Mouse (Mus musculus) hindbrain, embryonic 13.5 days (tissue): ENCODE results near the gene Myo9b. TPM values are rescaled to one million over a fixed set of nuclear protein-coding genes. Genes with fewer than 3 reads are reported as not detected.

Experiments used
- ATAC-seq: fragments of 200-750 bp; cut with Nextera tagmentation; 2 replicates; pipeline ENCODE4 v1.8.0; 2017; ENCODE audit warnings: moderate TSS enrichment; ENCODE audit not compliant: low FRiP score
- H3K27ac ChIP-seq: fragments of 300-500 bp; sonication (generic); 2 replicates; pipeline ENCODE4 v1.5.1; 2015; ENCODE audit warnings: inconsistent platforms, mild to moderate bottlenecking, moderate library complexity
- H3K27me3 ChIP-seq: fragments of 300-500 bp; sonication (generic); 2 replicates; pipeline ENCODE4 v1.6.1; 2015; ENCODE audit warnings: mild to moderate bottlenecking, inconsistent platforms
- H3K36me3 ChIP-seq: fragments of 300-500 bp; sonication (generic); 2 replicates; pipeline ENCODE4 v1.6.1; 2015; ENCODE audit warnings: mild to moderate bottlenecking, inconsistent platforms
- H3K4me1 ChIP-seq: fragments of 300-500 bp; sonication (generic); replicated peaks from 2 replicates; pipeline ENCODE4 v1.6.1; 2015; ENCODE audit warnings: inconsistent platforms
- H3K4me2 ChIP-seq: fragments of 300-500 bp; sonication (generic); 2 replicates; pipeline ENCODE4 v1.6.1; 2015; ENCODE audit warnings: inconsistent platforms, mild to moderate bottlenecking, moderate library complexity
- H3K4me3 ChIP-seq: fragments of 300-500 bp; sonication (generic); 2 replicates; pipeline ENCODE4 v1.5.1; 2015; ENCODE audit warnings: mild to moderate bottlenecking, inconsistent platforms
- H3K9ac ChIP-seq: fragments of 300-500 bp; sonication (generic); 2 replicates; pipeline ENCODE4 v1.6.1; 2015; ENCODE audit warnings: mild to moderate bottlenecking, inconsistent platforms
- H3K9me3 ChIP-seq: fragments of 300-500 bp; sonication (generic); 2 replicates; pipeline ENCODE4 v1.6.1; 2016; ENCODE audit warnings: inconsistent platforms
- WGBS: fragments of 180-500 bp; shearing (Covaris S2); methylation state at CpG from one replicate; pipeline ENCODE4 v1.1.7; 2015; 5-methylcytosine and 5-hydroxymethylcytosine counted together
- polyA plus RNA-seq: library from polyadenylated mRNA; unstranded; fragments of >200 nt; fragmentation: Nextera tagmentation; extraction: Ambion mirVana; gene quantifications from 2 replicates; pipeline ENCODE4 v1.2.1, GENCODE M21; 2015

Gene Myo9b
- polyA plus RNA-seq, 1 experiment from 2014 or later, result 18.5 TPM

DNA sequence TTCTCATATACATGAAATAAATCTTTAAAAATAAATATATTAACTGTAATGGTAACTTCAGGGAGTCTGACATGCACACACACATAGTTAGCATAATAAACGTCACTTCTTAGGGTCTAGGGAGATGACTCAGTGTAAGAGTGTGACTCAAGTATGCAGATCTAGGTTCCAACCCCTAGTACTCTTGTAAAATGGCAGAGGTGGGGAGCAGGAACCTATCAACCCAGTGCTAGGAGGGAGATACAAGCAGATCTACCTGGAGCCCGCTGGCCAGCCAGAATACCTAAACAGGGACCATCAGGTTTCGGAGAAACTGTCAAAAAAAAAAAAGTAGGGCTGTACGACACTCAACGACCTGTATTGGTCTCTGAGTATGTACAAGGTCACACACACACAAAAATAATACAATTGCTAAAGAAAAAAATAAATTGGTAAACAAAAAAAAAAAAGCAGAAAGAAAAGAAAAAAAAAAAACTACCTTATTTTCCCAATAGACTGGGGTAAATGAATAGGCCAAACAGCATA lies 98.3 kb downstream of the Myo9b start:
- no peak for ATAC-seq
- 29% methylated on average over 5 of the region's 5 CpGs for WGBS
- Histone ChIP-seq H3K27ac (peak overlapping the region; percentile 89), H3K27me3 (no peaks in the 10 kb centered on the region), H3K9ac (peak overlapping the region; percentile 72; the same call in 1 of the 2 replicates), H3K4me2 (peak overlapping the region; percentile 54), H3K36me3 (peaks cover 29% of the 10 kb centered on the region), H3K4me3 (peak overlapping the region; percentile 66), H3K4me1 (peaks cover 44% of the 10 kb centered on the region), H3K9me3 (no peaks in the 10 kb centered on the region)

DNA sequence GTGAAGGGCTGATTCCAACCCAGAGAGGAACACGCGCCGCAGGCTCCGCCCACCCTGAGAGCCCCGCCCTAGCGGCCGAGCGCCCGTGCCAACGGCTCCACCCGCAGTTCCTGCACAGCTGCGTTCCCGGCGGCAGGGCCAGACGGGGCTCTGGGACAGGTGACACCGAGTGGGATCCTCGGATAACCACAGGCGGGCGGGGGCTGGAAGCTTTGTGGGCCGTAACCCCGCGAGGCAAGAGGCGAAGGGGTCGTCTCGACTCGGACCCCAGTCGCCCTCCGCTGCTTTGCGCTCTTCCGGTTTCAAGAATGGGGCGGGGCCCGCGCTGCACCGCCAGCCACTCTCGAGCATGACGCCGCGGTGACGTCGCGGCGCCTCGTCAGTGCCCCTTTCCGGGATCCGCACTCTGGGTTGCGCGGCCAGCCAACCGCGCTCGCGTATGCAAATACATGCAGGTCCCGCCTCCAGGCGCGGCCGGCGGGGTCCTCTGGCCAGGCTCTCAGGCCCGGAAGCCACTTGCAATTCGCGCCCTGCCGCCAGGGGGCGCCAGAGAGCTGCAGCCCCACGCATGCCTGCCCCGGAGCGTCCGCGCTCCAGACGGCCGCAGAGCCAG lies 98.8 kb downstream of the Myo9b start, which contains the start of gene Ocel1:
Gene Ocel1, plus strand, starts transcription at position 63 of the 613 bp plus-strand sequence.
- peak within 1 kb of the TSS; percentile 54 for H3K4me2 ChIP-seq
- peak within 1 kb of the TSS; percentile 66 for H3K4me3 ChIP-seq
- H3K36me3 ChIP-seq, result peaks cover 29% of the 10 kb centered on the region
- no peaks in the 10 kb centered on the region for H3K9me3 ChIP-seq
- ATAC-seq, result peak; percentile 84
- peak within 1 kb of the TSS; percentile 89 for H3K27ac ChIP-seq
- peaks cover 45% of the 10 kb centered on the region for H3K4me1 ChIP-seq
- 1% methylated on average over 68 of the region's 68 CpGs for WGBS
- H3K9ac ChIP-seq, result peak within 1 kb of the TSS; percentile 72; the same call in 1 of the 2 replicates
- H3K27me3 ChIP-seq, result no peaks in the 10 kb centered on the region

DNA sequence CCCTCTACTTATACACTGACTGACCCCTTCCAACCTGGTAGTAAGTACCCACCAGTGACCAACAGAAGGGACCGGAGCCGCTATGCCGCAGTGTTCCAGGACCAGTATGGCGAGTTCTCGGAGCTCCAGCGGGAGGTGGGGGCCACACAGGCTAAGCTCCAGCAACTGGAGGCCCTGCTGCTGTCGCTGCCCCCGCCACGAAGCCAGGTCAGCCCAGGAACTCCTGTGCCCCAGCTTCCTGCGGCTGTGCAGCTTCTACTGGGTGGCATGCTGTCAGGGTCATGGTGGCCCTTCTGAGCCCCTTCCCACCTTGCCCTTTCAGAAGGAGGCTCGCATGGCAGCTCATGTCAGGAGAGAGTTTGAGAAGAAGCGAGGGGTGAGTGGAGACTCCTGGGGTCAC lies 99.9 kb downstream of the Myo9b start:
- Histone ChIP-seq H3K27me3 (no peaks in the 10 kb centered on the region), H3K36me3 (peaks cover 32% of the 10 kb centered on the region), H3K4me1 (peaks cover 50% of the 10 kb centered on the region), H3K9me3 (no peaks in the 10 kb centered on the region), H3K27ac (no peak overlapping the region), H3K9ac (no peak overlapping the region), H3K4me3 (no peak overlapping the region), H3K4me2 (no peak overlapping the region)
- WGBS, result 87% methylated on average over 12 of the region's 12 CpGs
- no peak for ATAC-seq

DNA sequence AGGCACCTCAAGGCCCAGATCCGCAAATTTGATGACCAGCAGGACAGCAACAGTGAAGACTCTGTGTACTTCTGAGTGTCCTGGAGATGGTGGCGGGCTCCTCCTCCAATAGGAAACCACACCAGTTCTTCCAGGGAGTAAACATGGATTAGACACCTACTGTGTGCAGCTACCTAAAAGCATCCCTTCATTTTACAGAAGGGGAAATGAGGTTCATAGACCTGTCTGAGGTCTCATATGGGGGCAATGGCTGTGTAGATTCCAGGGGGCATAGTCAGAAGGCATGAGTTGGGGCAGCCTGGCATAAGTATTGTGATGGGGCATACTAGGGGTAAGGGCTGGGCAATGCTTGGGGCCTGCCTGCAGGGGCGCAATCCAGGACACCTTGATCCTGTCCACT lies 100.5 kb downstream of the Myo9b start:
- WGBS, result 89% methylated on average over 3 of the region's 3 CpGs
- no peak overlapping the region for H3K4me2 ChIP-seq
- peaks cover 37% of the 10 kb centered on the region for H3K36me3 ChIP-seq
- peaks cover 48% of the 10 kb centered on the region for H3K4me1 ChIP-seq
- ATAC-seq, result no peak
- H3K27me3 ChIP-seq, result no peaks in the 10 kb centered on the region
- no peak overlapping the region for H3K9ac ChIP-seq
- no peak overlapping the region for H3K4me3 ChIP-seq
- H3K27ac ChIP-seq, result no peak overlapping the region
- no peaks in the 10 kb centered on the region for H3K9me3 ChIP-seq

DNA sequence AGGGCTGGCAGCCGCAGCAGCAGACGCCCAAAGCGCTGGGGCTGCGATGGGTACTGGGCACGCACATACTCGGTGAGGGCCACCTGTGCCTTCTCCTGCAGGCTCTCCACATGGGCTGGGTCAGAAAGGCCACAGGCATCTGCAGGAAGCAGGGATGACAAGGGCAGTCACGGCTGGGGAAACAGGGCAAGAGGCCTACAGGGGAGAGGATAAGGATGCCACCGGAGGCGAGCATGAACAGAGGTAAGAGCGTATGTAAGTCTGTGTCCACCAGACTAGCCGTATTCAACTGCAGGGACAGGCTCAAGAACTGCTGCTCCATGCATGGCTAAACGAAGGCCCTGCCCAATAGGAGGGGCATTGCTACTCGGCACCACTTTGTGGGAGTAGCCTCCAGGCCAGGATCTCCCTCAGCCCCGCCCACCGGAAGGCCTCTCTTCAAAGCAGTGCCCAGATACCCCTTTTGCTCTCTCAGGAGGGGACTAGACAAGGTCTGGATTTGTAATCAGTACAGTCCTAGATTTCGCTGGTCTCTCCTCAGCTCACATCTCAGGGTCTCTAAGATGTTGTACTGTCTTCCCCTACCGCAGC lies 102.2 kb downstream of the Myo9b start:
- Histone ChIP-seq H3K9ac (0 out of 2 replicates have a peak overlapping the region, but pooled peaks have one; percentile 75), H3K4me2 (0 out of 2 replicates have a peak overlapping the region, but pooled peaks have one; percentile 67), H3K36me3 (peaks cover 26% of the 10 kb centered on the region), H3K4me3 (no peak overlapping the region), H3K27me3 (no peaks in the 10 kb centered on the region), H3K27ac (no peak overlapping the region; the same call in 1 of the 2 replicates), H3K4me1 (peaks cover 51% of the 10 kb centered on the region), H3K9me3 (no peaks in the 10 kb centered on the region)
- ATAC-seq, result no peak
- 80% methylated on average over 17 of the region's 17 CpGs for WGBS

DNA sequence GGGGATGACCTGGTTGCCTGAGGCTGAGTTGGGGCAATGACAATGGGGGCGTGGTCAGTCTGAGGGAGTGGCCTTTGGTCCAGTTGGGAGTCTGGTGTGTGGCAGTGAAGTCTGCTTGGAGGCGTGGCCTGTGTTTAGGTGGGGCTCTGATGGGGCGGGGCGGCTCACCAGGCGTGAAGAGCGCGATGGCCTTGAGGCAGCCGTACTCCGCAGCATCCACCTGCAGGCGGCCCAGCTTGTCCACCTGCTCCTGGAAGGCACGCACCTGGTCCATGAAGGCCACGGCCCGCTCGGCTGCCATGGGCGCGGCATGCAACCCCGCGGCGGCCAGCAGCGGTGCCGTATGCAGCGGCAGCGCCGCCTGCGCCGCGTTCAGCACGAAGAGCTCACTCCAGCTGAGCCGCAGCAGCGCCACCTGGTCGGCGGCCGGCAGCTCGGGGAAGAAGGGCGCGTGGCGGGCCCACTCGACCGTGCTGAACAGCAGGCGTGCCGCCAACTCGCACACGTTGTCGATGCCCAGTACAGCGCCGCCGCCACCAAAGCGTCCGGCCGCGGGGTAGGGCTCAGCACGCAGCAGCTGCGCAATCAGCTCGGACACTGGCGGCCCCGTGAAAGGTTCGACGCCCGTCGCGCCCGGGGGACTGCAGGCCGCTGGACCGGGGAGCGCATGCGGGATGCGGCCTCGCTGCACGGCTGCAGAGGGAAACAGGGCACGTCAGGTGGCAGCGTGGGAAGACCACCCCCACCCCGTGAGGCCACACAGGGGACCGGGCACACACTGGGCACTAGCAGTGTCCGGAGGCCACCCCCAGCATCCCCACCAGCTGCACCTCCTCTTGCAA lies 103.3 kb downstream of the Myo9b start:
- Histone ChIP-seq H3K4me1 (peaks cover 56% of the 10 kb centered on the region), H3K4me3 (peak overlapping the region; percentile 40), H3K36me3 (peaks cover 24% of the 10 kb centered on the region), H3K9me3 (no peaks in the 10 kb centered on the region), H3K27ac (peak overlapping the region; percentile 82), H3K27me3 (no peaks in the 10 kb centered on the region), H3K9ac (peak overlapping the region; percentile 75), H3K4me2 (peak overlapping the region; percentile 67)
- ATAC-seq, result peak; percentile 4; the same call in 1 of the 2 replicates
- WGBS, result 5% methylated on average over 63 of the region's 74 CpGs

DNA sequence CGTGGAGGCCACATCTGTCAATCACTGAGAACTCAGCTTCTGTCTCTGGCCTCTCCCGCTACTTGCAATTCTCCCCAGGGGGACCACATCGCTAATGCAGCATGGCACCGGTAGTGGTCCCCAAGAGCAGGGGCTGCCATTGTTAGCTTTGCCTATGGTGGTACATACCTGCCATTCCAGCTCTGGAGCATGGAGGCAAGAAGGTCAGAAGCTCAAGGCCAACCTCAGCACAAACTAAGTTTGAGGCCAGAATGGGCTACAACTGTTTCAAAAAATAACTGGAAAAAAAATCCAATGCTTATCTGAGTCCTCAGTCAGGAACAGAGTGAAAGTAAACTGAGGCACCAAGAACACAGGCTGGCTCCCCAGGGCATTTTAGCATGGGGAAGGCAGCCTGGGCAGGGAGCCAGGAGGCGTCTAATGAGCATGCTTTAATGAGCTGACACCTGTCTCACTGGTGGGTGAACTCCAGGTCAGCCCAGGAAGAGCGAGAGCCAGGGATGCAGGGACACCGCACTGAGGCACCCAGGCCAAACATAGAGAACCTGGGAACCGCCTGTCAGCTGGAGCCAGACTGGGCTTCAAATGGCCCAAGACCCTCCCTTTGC lies 104.0 kb downstream of the Myo9b start:
- Histone ChIP-seq H3K4me1 (peaks cover 60% of the 10 kb centered on the region), H3K9me3 (no peaks in the 10 kb centered on the region), H3K27me3 (no peaks in the 10 kb centered on the region), H3K4me3 (peak overlapping the region; percentile 40), H3K9ac (peak overlapping the region; percentile 75), H3K4me2 (peak overlapping the region; percentile 67), H3K36me3 (peaks cover 24% of the 10 kb centered on the region), H3K27ac (peak overlapping the region; percentile 82; the same call in 1 of the 2 replicates)
- WGBS, result 23% methylated on average over 8 of the region's 8 CpGs
- ATAC-seq, result no peak

DNA sequence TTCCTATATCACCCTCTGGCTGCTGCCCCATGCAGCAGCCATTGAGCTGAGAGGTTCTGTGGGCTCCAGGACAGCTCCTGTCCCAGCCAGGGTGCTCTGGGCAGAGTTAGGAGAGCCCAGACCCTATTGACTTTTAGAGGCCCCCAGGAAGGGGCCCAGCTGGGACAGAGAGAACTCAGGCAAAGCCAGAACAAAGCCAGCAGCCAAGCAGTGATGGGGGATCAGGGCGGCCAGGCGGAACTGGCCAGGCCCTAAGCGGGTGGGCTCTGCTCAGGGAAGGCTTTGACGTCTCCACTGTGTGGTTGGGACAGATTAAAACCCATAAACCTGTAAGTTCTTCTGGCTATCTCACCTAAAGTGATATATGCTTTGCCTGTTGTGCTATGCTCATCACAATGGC lies 106.5 kb downstream of the Myo9b start:
- peak overlapping the region; percentile 87 for H3K9ac ChIP-seq
- peak overlapping the region; percentile 100 for H3K4me2 ChIP-seq
- 23% methylated on average over 4 of the region's 4 CpGs for WGBS
- H3K9me3 ChIP-seq, result no peaks in the 10 kb centered on the region
- ATAC-seq, result no peak
- peak overlapping the region; percentile 62 for H3K4me3 ChIP-seq
- peaks cover 78% of the 10 kb centered on the region for H3K4me1 ChIP-seq
- H3K27me3 ChIP-seq, result no peaks in the 10 kb centered on the region
- no peak overlapping the region; the same call in 1 of the 2 replicates for H3K27ac ChIP-seq
- peaks cover 16% of the 10 kb centered on the region for H3K36me3 ChIP-seq

DNA sequence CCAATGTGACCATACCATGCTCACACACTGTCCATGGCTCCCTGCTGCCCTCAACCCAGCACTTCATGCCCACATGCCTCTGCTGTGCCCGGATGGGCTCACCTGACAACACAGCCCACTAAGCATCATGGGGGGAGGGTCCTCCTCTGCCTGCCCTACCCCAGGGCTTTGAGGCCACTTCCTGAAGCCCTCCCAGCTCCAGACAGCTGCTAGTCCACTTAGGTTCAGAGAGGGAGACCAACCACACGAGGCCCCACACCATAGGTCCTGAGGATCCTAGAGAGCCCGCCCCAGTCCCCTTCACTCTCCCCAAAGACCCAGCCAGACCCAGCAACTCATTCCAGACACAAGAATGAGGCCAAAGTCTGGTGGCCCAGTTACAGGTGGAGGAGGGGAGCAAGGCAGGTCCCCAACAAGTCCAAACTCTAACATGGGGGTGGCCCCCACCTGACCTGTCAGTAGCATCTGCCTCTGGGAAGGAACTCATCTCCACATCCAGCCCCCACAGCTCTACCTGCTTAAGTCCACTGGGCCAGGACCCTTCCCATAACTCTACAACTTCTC lies 107.1 kb downstream of the Myo9b start:
- WGBS, result 17% methylated on average over 3 of the region's 3 CpGs
- ATAC-seq, result no peak
- peaks cover 78% of the 10 kb centered on the region for H3K4me1 ChIP-seq
- H3K4me3 ChIP-seq, result peak overlapping the region; percentile 62
- no peak overlapping the region for H3K27ac ChIP-seq
- H3K9me3 ChIP-seq, result no peaks in the 10 kb centered on the region
- no peaks in the 10 kb centered on the region for H3K27me3 ChIP-seq
- H3K9ac ChIP-seq, result peak overlapping the region; percentile 87
- peaks cover 11% of the 10 kb centered on the region for H3K36me3 ChIP-seq
- peak overlapping the region; percentile 100 for H3K4me2 ChIP-seq

DNA sequence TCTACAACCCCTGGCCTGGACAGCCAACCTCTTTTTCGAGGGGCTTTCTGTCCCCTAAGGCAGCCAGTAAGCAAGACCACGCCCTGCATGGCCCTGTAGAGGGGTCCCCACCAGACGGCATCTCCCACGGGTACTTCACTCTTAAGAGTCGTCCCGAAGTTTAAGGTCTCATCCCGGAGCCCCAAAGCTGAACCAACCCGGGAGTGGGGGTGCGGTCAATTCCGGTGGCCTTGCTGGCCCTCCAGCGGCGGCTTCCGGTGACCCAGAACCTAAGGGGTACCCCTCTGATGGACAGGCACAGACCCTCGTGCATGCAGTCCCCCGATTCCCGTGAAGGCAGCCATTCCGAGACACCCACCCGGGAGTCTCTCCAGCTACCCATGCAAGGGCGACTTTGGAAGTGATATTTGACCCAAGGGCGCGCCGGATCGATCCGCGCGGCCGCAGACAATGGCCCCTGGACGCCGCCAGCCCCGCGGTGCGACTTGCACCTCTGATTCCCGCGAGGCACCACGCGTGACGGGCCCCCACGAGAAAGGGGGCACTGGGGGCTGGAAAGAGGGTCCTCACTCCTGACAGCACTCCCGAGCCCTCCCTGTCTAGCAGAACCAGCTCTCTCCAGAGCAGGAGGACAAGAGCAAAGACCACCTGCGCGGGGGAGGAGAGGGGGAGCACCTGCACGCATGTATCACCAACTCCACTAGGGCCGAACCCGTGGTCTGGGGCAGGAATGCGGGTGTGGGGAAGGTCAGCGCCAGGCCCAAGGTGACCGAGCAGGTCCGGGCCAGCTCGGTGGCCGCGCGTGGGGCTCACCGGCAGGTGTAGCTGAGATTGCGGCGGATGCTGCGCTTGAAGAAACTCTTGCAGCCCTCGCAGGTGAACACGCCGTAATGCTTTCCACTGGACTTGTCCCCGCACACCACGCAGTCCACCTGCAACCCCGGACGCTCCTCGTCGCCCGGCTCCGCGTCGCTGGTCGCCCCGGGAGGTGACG lies 108.0 kb downstream of the Myo9b start:
- H3K4me1 ChIP-seq, result peaks cover 71% of the 10 kb centered on the region
- ATAC-seq, result no peak

More for the DNA sequence above, 108.0 kb downstream of the Myo9b start:
- 1% methylated on average over 72 of the region's 72 CpGs for WGBS
- Histone ChIP-seq H3K9me3 (no peaks in the 10 kb centered on the region), H3K27ac (peak overlapping the region; percentile 90; the same call in 1 of the 2 replicates), H3K4me2 (peak overlapping the region; percentile 100), H3K9ac (peak overlapping the region; percentile 87), H3K36me3 (peaks cover 7% of the 10 kb centered on the region), H3K27me3 (no peaks in the 10 kb centered on the region), H3K4me3 (peak overlapping the region; percentile 62)
